Mouse (Mus musculus) midbrain, embryonic 13.5 days (tissue): ENCODE measurements around the gene Sept10. TPM values are rescaled to one million over a fixed set of nuclear protein-coding genes. Genes with fewer than 3 reads are reported as not detected.

Experiments used
- ATAC-seq: fragments of 200-750 bp; cut with Nextera tagmentation; 2 replicates; pipeline ENCODE4 v1.8.0; 2017; ENCODE audit warnings: mild to moderate bottlenecking, moderate TSS enrichment, moderate library complexity
- H3K27ac ChIP-seq: fragments of 300-500 bp; sonication (generic); 2 replicates; pipeline ENCODE4 v1.5.1; 2015; ENCODE audit warnings: inconsistent platforms, mild to moderate bottlenecking, moderate library complexity
- H3K27me3 ChIP-seq: fragments of 300-500 bp; sonication (generic); 2 replicates; pipeline ENCODE4 v1.6.1; 2015; ENCODE audit warnings: mild to moderate bottlenecking, inconsistent platforms
- H3K36me3 ChIP-seq: fragments of 300-500 bp; sonication (generic); 2 replicates; pipeline ENCODE4 v1.6.1; 2015; ENCODE audit warnings: mild to moderate bottlenecking, inconsistent platforms
- H3K4me1 ChIP-seq: fragments of 300-500 bp; sonication (generic); replicated peaks from 2 replicates; pipeline ENCODE4 v1.6.1; 2015; ENCODE audit warnings: inconsistent platforms
- H3K4me2 ChIP-seq: fragments of 300-500 bp; sonication (generic); replicated peaks from 2 replicates; pipeline ENCODE4 v1.6.1; 2015; ENCODE audit warnings: moderate library complexity, mild to moderate bottlenecking, inconsistent platforms
- H3K4me3 ChIP-seq: fragments of 300-500 bp; sonication (generic); replicated peaks from 2 replicates; pipeline ENCODE4 v1.5.1; 2015; ENCODE audit warnings: mild to moderate bottlenecking, inconsistent platforms
- H3K9ac ChIP-seq: fragments of 300-500 bp; sonication (generic); replicated peaks from 2 replicates; pipeline ENCODE4 v1.6.1; 2015; ENCODE audit warnings: mild to moderate bottlenecking, inconsistent platforms
- H3K9me3 ChIP-seq: fragments of 300-500 bp; sonication (generic); 2 replicates; pipeline ENCODE4 v1.6.1; 2016; ENCODE audit warnings: mild to moderate bottlenecking, inconsistent platforms
- WGBS: fragments of 180-500 bp; shearing (Covaris S2); methylation state at CpG from one replicate; pipeline ENCODE4 v1.1.7; 2015; 5-methylcytosine and 5-hydroxymethylcytosine counted together
- polyA plus RNA-seq: library from polyadenylated mRNA; unstranded; fragments of >200 nt; fragmentation: Nextera tagmentation; extraction: Ambion mirVana; gene quantifications from 2 replicates; pipeline ENCODE4 v1.2.1, GENCODE M21; 2015

The Sept10 gene
- polyA plus RNA-seq, 1 experiment from 2014 or later = 17.5 TPM

DNA sequence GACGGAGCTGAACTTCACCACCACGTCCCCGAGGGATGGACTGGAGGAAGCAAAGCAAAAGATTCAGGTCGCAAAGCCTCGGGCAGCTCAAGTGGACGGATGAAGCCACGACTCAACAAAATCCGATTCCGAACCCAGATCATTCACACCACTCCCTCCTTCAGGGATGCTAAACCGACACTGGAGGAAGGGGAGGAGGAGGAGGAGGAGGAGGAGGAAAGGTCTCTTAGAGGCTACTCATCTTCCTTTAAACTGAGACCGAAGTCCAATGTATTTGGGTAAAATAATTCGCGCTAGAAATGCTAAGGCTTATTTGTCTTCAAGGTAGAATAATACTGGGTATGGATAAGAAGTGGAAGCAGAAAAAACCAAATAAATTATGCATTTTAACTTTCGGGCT lies 1.7 kb upstream of the Sept10 start:
- Histone ChIP-seq H3K27ac (no peak overlapping the region), H3K4me1 (peaks cover 37% of the 10 kb centered on the region), H3K9me3 (no peaks in the 10 kb centered on the region), H3K4me2 (peak overlapping the region; percentile 99), H3K36me3 (no peaks in the 10 kb centered on the region), H3K27me3 (no peaks in the 10 kb centered on the region), H3K4me3 (peak overlapping the region; percentile 86), H3K9ac (peak overlapping the region; percentile 87)
- WGBS = 38% methylated on average over 14 of the region's 14 CpGs
- ATAC-seq = no peak

GRCm38 (mm10) chr10:59222271-59223101 lies 839 bp upstream of the Sept10 start:
- peak overlapping the region; percentile 86 for H3K4me3 ChIP-seq
- WGBS = 3% methylated on average over 49 of the region's 49 CpGs
- no peaks in the 10 kb centered on the region for H3K36me3 ChIP-seq
- no peaks in the 10 kb centered on the region for H3K9me3 ChIP-seq
- peak overlapping the region; percentile 99 for H3K4me2 ChIP-seq
- H3K4me1 ChIP-seq = peaks cover 37% of the 10 kb centered on the region
- H3K27ac ChIP-seq = peak overlapping the region; percentile 94
- no peaks in the 10 kb centered on the region for H3K27me3 ChIP-seq
- H3K9ac ChIP-seq = peak overlapping the region; percentile 87
- ATAC-seq = peak; percentile 4

GRCm38 (mm10) chr10:59220824-59221472 lies 699 bp downstream of the Sept10 start:
- H3K4me3 ChIP-seq = peak overlapping the region; percentile 86
- peak overlapping the region; percentile 99 for H3K4me2 ChIP-seq
- no peaks in the 10 kb centered on the region for H3K36me3 ChIP-seq
- H3K27me3 ChIP-seq = no peaks in the 10 kb centered on the region
- peak overlapping the region; percentile 87 for H3K9ac ChIP-seq
- peak overlapping the region; percentile 94 for H3K27ac ChIP-seq
- ATAC-seq = no peak
- H3K4me1 ChIP-seq = peaks cover 37% of the 10 kb centered on the region
- WGBS = 2% methylated on average over 33 of the region's 39 CpGs
- H3K9me3 ChIP-seq = no peaks in the 10 kb centered on the region

GRCm38 (mm10) chr10:59200011-59200410 lies 21.6 kb downstream of the Sept10 start:
- no peak overlapping the region for H3K4me3 ChIP-seq
- H3K27ac ChIP-seq = no peak overlapping the region
- no peak for ATAC-seq
- no peak overlapping the region for H3K4me2 ChIP-seq
- no peak overlapping the region for H3K9ac ChIP-seq
- H3K4me1 ChIP-seq = peaks cover 1% of the 10 kb centered on the region
- no peaks in the 10 kb centered on the region for H3K27me3 ChIP-seq
- no peaks in the 10 kb centered on the region for H3K36me3 ChIP-seq
- no peaks in the 10 kb centered on the region for H3K9me3 ChIP-seq

DNA sequence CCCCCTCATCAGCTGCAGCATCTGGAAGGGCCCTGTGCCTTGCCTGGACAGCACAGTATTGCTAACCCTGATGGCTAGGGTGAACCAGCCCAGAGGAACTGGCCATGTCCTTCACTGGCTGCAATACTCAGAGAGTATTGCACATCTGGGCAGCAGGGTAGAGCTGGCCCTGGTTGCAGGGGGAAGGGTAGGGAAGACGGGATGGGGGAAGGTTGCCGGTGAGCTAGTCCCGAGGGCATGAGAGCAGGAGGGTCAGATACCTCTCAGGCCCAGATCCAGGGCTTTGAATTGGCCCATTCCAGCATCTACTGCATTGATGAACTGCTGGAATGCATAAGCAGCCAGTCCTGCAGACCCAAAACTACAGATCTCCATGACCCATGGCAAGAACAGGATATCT lies 24.9 kb downstream of the Sept10 start:
- Histone ChIP-seq H3K27me3 (no peaks in the 10 kb centered on the region), H3K4me2 (no peak overlapping the region), H3K4me3 (no peak overlapping the region), H3K36me3 (no peaks in the 10 kb centered on the region), H3K9ac (no peak overlapping the region), H3K4me1 (peaks cover 5% of the 10 kb centered on the region), H3K27ac (no peak overlapping the region), H3K9me3 (no peaks in the 10 kb centered on the region)
- 95% methylated on average over 3 of the region's 3 CpGs for WGBS
- no peak for ATAC-seq

GRCm38 (mm10) chr10:59194891-59195290 lies 26.8 kb downstream of the Sept10 start:
- Histone ChIP-seq H3K9ac (no peak overlapping the region), H3K4me2 (no peak overlapping the region), H3K9me3 (no peaks in the 10 kb centered on the region), H3K4me1 (peaks cover 5% of the 10 kb centered on the region), H3K36me3 (0 out of 2 replicates have a peak, but pooled peaks cover 11% of the 10 kb centered on the region), H3K27me3 (no peaks in the 10 kb centered on the region), H3K27ac (no peak overlapping the region), H3K4me3 (no peak overlapping the region)
- ATAC-seq = no peak
- WGBS = 79% methylated on average over 5 of the region's 5 CpGs

DNA sequence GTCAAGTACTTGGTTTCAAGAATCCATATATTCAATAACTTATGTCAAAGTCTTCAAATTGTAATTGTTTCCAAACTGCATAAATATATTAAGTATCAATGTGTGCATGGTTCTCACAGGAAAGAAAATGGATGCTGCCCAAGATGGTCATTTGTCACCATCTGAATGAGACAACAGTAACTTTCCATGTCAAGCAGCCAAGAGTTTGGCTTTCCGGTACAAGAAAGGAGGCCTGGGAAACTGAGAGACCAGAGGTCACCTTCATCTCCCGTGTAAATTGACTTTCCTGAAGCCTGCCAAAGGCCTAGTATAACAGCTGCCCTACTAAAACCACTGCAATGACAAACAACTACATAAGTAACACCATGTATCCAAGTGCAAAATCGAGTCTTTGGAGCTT lies 39.3 kb downstream of the Sept10 start:
- peaks cover 5% of the 10 kb centered on the region for H3K36me3 ChIP-seq
- H3K27me3 ChIP-seq = no peaks in the 10 kb centered on the region
- H3K9ac ChIP-seq = no peak overlapping the region
- no peak for ATAC-seq
- H3K4me2 ChIP-seq = no peak overlapping the region
- no peak overlapping the region for H3K4me3 ChIP-seq
- no peaks in the 10 kb centered on the region for H3K9me3 ChIP-seq
- WGBS = 84% methylated on average over 3 of the region's 3 CpGs
- no peaks in the 10 kb centered on the region for H3K4me1 ChIP-seq
- no peak overlapping the region for H3K27ac ChIP-seq

GRCm38 (mm10) chr10:59179620-59180019 lies 42.0 kb downstream of the Sept10 start:
- no peaks in the 10 kb centered on the region for H3K9me3 ChIP-seq
- no peak overlapping the region for H3K4me2 ChIP-seq
- H3K36me3 ChIP-seq = peaks cover 18% of the 10 kb centered on the region
- 93% methylated on average over 3 of the region's 3 CpGs for WGBS
- no peak overlapping the region for H3K9ac ChIP-seq
- H3K4me1 ChIP-seq = no peaks in the 10 kb centered on the region
- no peak for ATAC-seq
- no peak overlapping the region for H3K4me3 ChIP-seq
- no peak overlapping the region for H3K27ac ChIP-seq
- H3K27me3 ChIP-seq = no peaks in the 10 kb centered on the region

DNA sequence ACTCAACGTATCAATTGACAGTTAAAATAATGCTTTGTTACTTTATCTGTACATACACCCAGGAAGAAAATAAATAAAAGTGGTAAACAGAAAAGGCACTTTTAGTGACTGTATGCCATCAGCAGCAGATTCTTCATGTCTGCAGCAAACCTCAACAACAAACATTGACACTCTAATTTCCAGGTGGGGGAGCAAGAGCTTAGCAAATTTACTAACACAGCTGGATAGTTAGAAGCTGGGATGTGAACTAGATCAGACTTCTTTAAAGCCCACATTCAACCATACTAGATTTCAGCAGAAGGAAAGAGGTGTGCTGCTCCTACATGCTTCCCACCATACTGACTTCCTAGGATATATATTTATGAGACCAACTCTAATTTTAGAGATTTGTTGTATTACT lies 49.1 kb downstream of the Sept10 start:
- Histone ChIP-seq H3K9me3 (no peaks in the 10 kb centered on the region), H3K36me3 (peaks cover 17% of the 10 kb centered on the region), H3K27ac (no peak overlapping the region), H3K9ac (no peak overlapping the region), H3K4me1 (no peaks in the 10 kb centered on the region), H3K4me3 (no peak overlapping the region), H3K27me3 (no peaks in the 10 kb centered on the region), H3K4me2 (no peak overlapping the region)
- WGBS = 97% methylated on average over 1 of the region's 1 CpGs
- no peak for ATAC-seq

DNA sequence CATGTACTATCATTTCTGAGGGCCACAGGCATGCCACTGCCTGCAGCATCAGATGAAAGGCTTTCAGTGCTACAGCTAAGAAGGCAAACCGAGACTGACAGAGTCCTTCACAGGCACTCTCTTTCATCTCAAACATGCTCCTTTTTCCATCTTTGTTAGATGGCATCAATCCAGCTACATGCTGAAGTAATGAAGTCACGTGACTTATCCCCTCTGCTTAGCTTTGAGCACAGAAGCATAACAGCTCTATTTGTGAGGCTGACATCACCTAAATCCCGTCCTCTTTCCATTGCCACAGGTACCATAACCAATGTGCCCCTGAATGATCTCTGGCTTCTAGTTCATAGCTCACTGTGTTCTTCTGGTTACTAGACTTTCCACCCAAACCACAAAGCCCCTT lies 50.6 kb downstream of the Sept10 start:
- H3K36me3 ChIP-seq = peaks cover 13% of the 10 kb centered on the region
- no peaks in the 10 kb centered on the region for H3K27me3 ChIP-seq
- H3K4me3 ChIP-seq = no peak overlapping the region
- 53% methylated on average over 3 of the region's 3 CpGs for WGBS
- ATAC-seq = no peak
- H3K9ac ChIP-seq = no peak overlapping the region
- H3K4me2 ChIP-seq = no peak overlapping the region
- H3K9me3 ChIP-seq = no peaks in the 10 kb centered on the region
- no peak overlapping the region for H3K27ac ChIP-seq
- H3K4me1 ChIP-seq = no peaks in the 10 kb centered on the region

DNA sequence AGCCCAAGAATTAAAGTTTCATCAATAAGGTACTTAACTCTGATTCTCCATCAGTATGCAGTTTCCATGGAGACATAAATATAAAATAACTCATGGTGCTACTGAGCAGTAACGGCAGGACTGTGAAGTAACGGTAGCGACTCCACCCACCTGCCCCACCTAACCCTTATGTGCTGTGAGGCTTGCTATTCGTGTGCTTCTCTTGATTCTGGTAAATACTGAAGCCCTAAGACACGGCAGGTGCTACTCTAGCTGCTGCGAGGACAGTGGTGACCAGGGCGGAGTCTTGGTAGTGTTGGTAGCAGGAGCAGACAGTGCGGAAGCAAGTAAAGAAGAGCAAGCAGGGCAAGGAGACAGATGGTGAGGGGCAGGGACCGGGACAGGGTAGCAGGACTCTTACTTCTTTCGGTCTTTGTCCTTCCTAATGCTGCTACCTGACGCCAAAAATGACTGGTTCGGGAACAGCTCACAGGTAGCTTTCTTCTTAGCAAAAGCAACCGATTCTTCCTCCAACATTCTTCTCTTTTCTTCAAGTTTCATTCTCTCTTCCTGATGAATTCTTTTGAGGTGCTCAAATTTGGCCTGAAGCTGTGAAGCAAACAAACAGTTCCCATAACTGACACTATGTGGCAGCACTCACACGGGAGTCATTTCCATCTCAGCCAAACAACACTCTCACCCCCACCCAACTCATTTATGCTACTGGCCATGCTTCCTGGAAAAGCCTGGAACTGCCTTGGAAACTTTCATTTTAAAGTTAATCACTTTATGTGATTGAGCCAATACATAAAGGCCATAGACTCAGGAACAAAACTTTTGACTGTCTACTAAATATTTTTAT lies 55.3 kb downstream of the Sept10 start:
- H3K36me3 ChIP-seq = peaks cover 15% of the 10 kb centered on the region
- no peak overlapping the region for H3K9ac ChIP-seq
- no peak overlapping the region for H3K4me2 ChIP-seq
- 78% methylated on average over 14 of the region's 14 CpGs for WGBS
- ATAC-seq = no peak
- no peak overlapping the region for H3K27ac ChIP-seq
- H3K4me3 ChIP-seq = no peak overlapping the region
- no peaks in the 10 kb centered on the region for H3K4me1 ChIP-seq
- no peaks in the 10 kb centered on the region for H3K9me3 ChIP-seq
- no peaks in the 10 kb centered on the region for H3K27me3 ChIP-seq
